ENCODE assay signal across 21 mouse cellular contexts in genomic region chr6:97826642-97827275, GRCm38 (mm10). TPM values are rescaled to one million over a fixed set of nuclear protein-coding genes. Genes with fewer than 3 reads are reported as not detected.
DNase-seq lines count a peak whose midpoint lies in the region; ATAC-seq and TF ChIP-seq lines count a peak whose summit lies in the region.
"Had no signal": no experiment of that assay in that cellular context is flagged by ENCODE, and none has a peak within 500 bp of the region (broad histone marks: within the 10 kb centered on the region; RNA-seq: fewer than 3 reads in every experiment).

No protein-coding gene starts in this region.

- H3K4me3 ChIP-seq in lung, adult 2 months (replicated peaks; ENCODE audit: extremely low read depth, low read depth, low read length): no peak overlapping the region
- H3K4me3 ChIP-seq in embryonic fibroblast, embryonic 13.5 days (ENCODE audit: insufficient read depth, low read length): no peak overlapping the region
- H3K4me3 ChIP-seq: embryonic facial prominence, embryonic 10.5 days; heart, adult 2 months; hindbrain, embryonic 13.5 days; kidney, embryonic 15.5 days; liver, embryonic 15.5 days; midbrain, embryonic 10.5 days had no signal

- peak; percentile 50 for DNase-seq in lung, postnatal 25 days (ENCODE audit: low spot score)
- no peak for DNase-seq in lung, adult 2 months
- DNase-seq in Patski (ENCODE audit: low read depth, low spot score): no peak
- no peak for DNase-seq in urinary bladder, postnatal 25 days (ENCODE audit: low spot score)
- no peak for DNase-seq in adrenal gland, postnatal 4 days (ENCODE audit: low spot score in 2 of 2)
- no peak for DNase-seq in heart, adult 8-10 months (ENCODE audit: low spot score)
- DNase-seq: adrenal gland, adult 8-10 months; cerebellum, adult 9-10 months; heart, adult 2 months; heart, postnatal 36 days; kidney, adult 11 months; kidney, postnatal 36 days had no signal

- CTCF ChIA-PET in Patski (lab: Charles Lee): interaction anchor here (0.7 to 1.2 kb wide), 3 partner anchors 9 to 57 kb away, joined by 3 to 4 read pairs (median 3); no protein-coding TSS in a partner anchor

- H3K4me1 ChIP-seq in lung, adult 2 months (ENCODE audit: control insufficient read depth, insufficient read depth, low read length): peaks cover 2% of the 10 kb centered on the region; the same call in 1 of the 2 replicates
- H3K4me1 ChIP-seq in embryonic fibroblast, embryonic 13.5 days (ENCODE audit: control insufficient read depth, insufficient read depth, low read length): peaks cover 16% of the 10 kb centered on the region
- H3K4me1 ChIP-seq: hindbrain, embryonic 13.5 days; liver, embryonic 15.5 days; midbrain, embryonic 10.5 days had no signal

- in situ Hi-C loops in Patski (cut with MboI; ENCODE audit: low pct_unique_long_range_greater_than_20kb): no loop called here

- peak overlapping the region; percentile 88 for H3K27ac ChIP-seq in embryonic fibroblast, embryonic 13.5 days (ENCODE audit: insufficient read depth, low read length)
- H3K27ac ChIP-seq: embryonic facial prominence, embryonic 10.5 days; heart, adult 2 months; hindbrain, embryonic 13.5 days; kidney, embryonic 15.5 days; liver, embryonic 15.5 days; midbrain, embryonic 10.5 days; stomach, postnatal 0 days had no signal

- no peaks in the 10 kb centered on the region for H3K27me3 ChIP-seq in Patski
- H3K27me3 ChIP-seq: hindbrain, embryonic 13.5 days; kidney, embryonic 15.5 days; liver, embryonic 15.5 days had no signal

- POLR2A ChIA-PET in Patski (lab: Charles Lee): interaction anchor here (1.1 kb wide), 1 partner anchor 9 kb away, joined by 3 read pairs; no protein-coding TSS in a partner anchor

- ATAC-seq in Patski: peak; percentile 60
- peak; percentile 50 for ATAC-seq in megakaryocyte, adult 5-6 weeks (ENCODE audit: poor library complexity, severe bottlenecking)
- ATAC-seq: forebrain, embryonic 14.5 days had no signal

- no peak for TF ChIP-seq POLR2A in lung, adult 2 months (IDR thresholded peaks at IDR 0.05; ENCODE audit: borderline replicate concordance, extremely low read depth, low read depth, low read length)
- no peak for TF ChIP-seq POLR2A in embryonic fibroblast, embryonic 13.5 days (IDR thresholded peaks at IDR 0.05; ENCODE audit: low read depth, low read length)

- WGBS in lung, adult 2 months: 65% methylated on average over 7 of the region's 7 CpGs

- TF ChIP-seq CTCF in lung, adult 2 months (IDR thresholded peaks at IDR 0.05; ENCODE audit: insufficient read depth, low read length): no peak
- no peak for TF ChIP-seq CTCF in Patski (IDR thresholded peaks at IDR 0.05)
- no peak for TF ChIP-seq CTCF in embryonic fibroblast, embryonic 13.5 days (IDR thresholded peaks at IDR 0.05; ENCODE audit: borderline replicate concordance, insufficient read depth, low read length)

RNA-seq across cellular contexts. Expression of gene Mitf, which starts 19.9 kb away (rescaled TPM):
- polyA plus RNA-seq in lung, adult 2 months (2012; rRNA removed): 5.5 and 6.1 TPM in 2 replicates
- polyA plus RNA-seq in Patski (2021): 11.2 TPM
- polyA plus RNA-seq in embryonic fibroblast, embryonic 13.5 days (2011; ENCODE audit: insufficient read length, low read depth, missing spikeins): 6.2 and 6.3 TPM in 2 replicates
- 11.1 and 15.6 TPM in 2 replicates for total RNA-seq in megakaryocyte, adult 5-6 weeks (2015)
- total RNA-seq in megakaryocyte, adult 5-6 weeks (2017): 8.8 and 14.4 TPM in 2 replicates
- total RNA-seq in adrenal gland, postnatal 4 days (2021): 1 to 10 TPM; 5.9 to 6.9 TPM
- total RNA-seq in heart, adult 8-10 months (2022): 10 to 100 TPM; 55.0 to 63.7 (median 55.7) TPM
